Mouse (Mus musculus) kidney, embryonic 14.5 days (tissue): ENCODE data around the gene U2af1. TPM values are rescaled to one million over a fixed set of nuclear protein-coding genes. Genes with fewer than 3 reads are reported as not detected.

Experiments
- ATAC-seq: fragments of 200-750 bp; cut with Nextera tagmentation; 2 replicates; pipeline ENCODE4 v1.8.0; 2017; ENCODE audit warnings: moderate number of reproducible peaks, mild to moderate bottlenecking, moderate TSS enrichment, moderate library complexity; ENCODE audit not compliant: low FRiP score, low TSS enrichment
- H3K27ac ChIP-seq: fragments of 300-500 bp; sonication (generic); 2 replicates; pipeline ENCODE4 v1.5.1; 2014; ENCODE audit warnings: low read depth, mild to moderate bottlenecking, low read length, moderate library complexity, mixed read lengths
- H3K27me3 ChIP-seq: fragments of 300-500 bp; sonication (generic); 2 replicates; pipeline ENCODE4 v1.6.1; 2014; ENCODE audit warnings: mild to moderate bottlenecking, low read length; ENCODE audit not compliant: control insufficient read depth, insufficient read depth
- H3K36me3 ChIP-seq: fragments of 300-500 bp; sonication (generic); 2 replicates; pipeline ENCODE4 v1.6.1; 2014; ENCODE audit warnings: low read length, mixed read lengths; ENCODE audit not compliant: control insufficient read depth, insufficient read depth
- H3K4me1 ChIP-seq: fragments of 300-500 bp; sonication (generic); 2 replicates; pipeline ENCODE4 v1.6.1; 2014; ENCODE audit warnings: low read length, mixed read lengths; ENCODE audit not compliant: control insufficient read depth, insufficient read depth
- H3K4me2 ChIP-seq: fragments of 300-500 bp; sonication (generic); replicated peaks from 2 replicates; pipeline ENCODE4 v1.6.1; 2014; ENCODE audit warnings: low read depth, mild to moderate bottlenecking, low read length
- H3K4me3 ChIP-seq: fragments of 300-500 bp; sonication (generic); 2 replicates; pipeline ENCODE4 v1.5.1; 2014; ENCODE audit warnings: mild to moderate bottlenecking, low read length
- H3K9ac ChIP-seq: fragments of 300-500 bp; sonication (generic); 2 replicates; pipeline ENCODE4 v1.6.1; 2014; ENCODE audit warnings: low read depth, mild to moderate bottlenecking, low read length, moderate library complexity
- H3K9me3 ChIP-seq: fragments of 300-500 bp; sonication (generic); 2 replicates; pipeline ENCODE4 v1.6.1; 2016; ENCODE audit warnings: low read length; ENCODE audit not compliant: control insufficient read depth
- WGBS: fragments of 180-500 bp; shearing (Covaris S2); extraction: QIAGEN DNeasy Blood & Tissue Kit; methylation state at CpG from one replicate; pipeline ENCODE4 v1.1.7; 2014; 5-methylcytosine and 5-hydroxymethylcytosine counted together
- polyA plus RNA-seq: library from polyadenylated mRNA; unstranded; fragments of >200 nt; fragmentation: Nextera tagmentation; extraction: Ambion mirVana; gene quantifications from 2 replicates; pipeline ENCODE4 v1.2.1, GENCODE M21; 2014

The U2af1 gene
- polyA plus RNA-seq, 1 experiment from 2014 or later, result 195 TPM

DNA sequence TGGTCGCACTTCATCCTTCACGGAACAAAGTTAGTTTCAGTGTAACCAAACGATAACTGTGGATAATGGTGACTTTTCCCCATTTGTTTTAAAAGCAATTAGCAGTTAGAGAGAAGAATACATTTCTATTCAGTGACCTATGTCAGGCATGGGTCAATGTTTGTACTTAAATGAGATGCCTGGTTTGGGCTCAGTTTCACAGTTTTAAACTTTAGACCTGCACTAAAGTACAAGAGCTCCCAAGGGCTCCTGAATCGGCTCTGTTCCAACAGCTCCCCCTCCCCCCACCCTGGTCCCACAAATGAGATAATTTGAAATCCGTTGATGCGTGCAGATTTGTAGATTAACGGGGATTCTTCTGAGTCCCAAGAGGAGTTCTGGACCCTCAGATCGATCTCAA is 13.0 kb upstream of the U2af1 start:
- Histone ChIP-seq H3K9me3 (no peaks in the 10 kb centered on the region), H3K27ac (no peak overlapping the region)

DNA sequence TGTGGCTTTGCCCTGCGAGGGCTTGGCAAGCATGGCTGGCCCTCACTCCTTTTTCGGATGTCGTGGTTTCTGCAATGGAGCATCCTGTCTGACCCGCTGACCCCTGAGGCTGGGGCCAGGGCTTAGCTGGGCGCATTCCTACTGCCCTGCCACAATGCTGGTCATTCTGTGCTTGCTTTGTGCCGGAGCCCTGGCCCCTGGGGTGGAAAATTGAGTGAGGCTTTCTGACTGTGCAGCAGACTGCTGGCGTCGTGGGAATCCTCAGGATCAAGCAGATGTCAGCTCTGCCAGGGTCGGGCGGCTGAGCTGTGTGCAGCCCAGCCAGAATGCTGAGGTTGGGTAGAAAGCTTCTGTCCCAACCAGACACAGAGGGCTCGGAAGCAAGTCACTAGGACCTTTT is 11.5 kb upstream of the U2af1 start:
- H3K27me3 ChIP-seq, result no peaks in the 10 kb centered on the region
- no peaks in the 10 kb centered on the region for H3K9me3 ChIP-seq
- H3K36me3 ChIP-seq, result no peaks in the 10 kb centered on the region
- H3K9ac ChIP-seq, result no peak overlapping the region
- ATAC-seq, result no peak
- H3K27ac ChIP-seq, result no peak overlapping the region
- WGBS, result 47% methylated on average over 11 of the region's 11 CpGs
- H3K4me2 ChIP-seq, result no peak overlapping the region
- no peaks in the 10 kb centered on the region for H3K4me1 ChIP-seq
- no peak overlapping the region for H3K4me3 ChIP-seq

More for the DNA sequence above, 13.0 kb upstream of the U2af1 start:
- ATAC-seq, result no peak
- Histone ChIP-seq H3K27me3 (no peaks in the 10 kb centered on the region), H3K4me1 (no peaks in the 10 kb centered on the region), H3K9ac (no peak overlapping the region), H3K4me3 (no peak overlapping the region), H3K4me2 (no peak overlapping the region), H3K36me3 (no peaks in the 10 kb centered on the region)
- WGBS, result 50% methylated on average over 8 of the region's 8 CpGs

DNA sequence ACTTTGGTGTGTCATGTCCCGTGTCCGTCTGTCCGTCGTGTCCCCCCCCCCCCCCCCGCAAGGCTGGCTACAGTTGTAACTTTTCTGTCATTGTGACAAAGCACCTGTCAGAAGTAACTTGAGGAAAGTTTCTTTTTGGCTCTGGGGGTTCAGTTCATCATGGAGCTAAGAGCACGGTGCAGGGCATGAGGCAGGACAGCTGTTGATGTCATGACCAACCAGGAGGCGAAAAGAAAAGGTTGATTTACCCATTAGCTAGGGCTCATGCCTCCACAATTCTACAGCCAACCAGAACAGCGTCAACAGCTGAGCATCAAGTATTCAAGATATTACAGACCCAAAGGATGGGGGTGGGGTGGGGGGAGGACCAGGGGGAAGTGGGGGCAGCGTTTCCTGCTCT is 9.6 kb upstream of the U2af1 start:
- Histone ChIP-seq H3K4me1 (no peaks in the 10 kb centered on the region), H3K9ac (no peak overlapping the region), H3K27ac (no peak overlapping the region), H3K4me2 (no peak overlapping the region), H3K4me3 (no peak overlapping the region), H3K27me3 (no peaks in the 10 kb centered on the region), H3K36me3 (no peaks in the 10 kb centered on the region), H3K9me3 (no peaks in the 10 kb centered on the region)
- ATAC-seq, result no peak
- WGBS, result 35% methylated on average over 8 of the region's 9 CpGs

DNA sequence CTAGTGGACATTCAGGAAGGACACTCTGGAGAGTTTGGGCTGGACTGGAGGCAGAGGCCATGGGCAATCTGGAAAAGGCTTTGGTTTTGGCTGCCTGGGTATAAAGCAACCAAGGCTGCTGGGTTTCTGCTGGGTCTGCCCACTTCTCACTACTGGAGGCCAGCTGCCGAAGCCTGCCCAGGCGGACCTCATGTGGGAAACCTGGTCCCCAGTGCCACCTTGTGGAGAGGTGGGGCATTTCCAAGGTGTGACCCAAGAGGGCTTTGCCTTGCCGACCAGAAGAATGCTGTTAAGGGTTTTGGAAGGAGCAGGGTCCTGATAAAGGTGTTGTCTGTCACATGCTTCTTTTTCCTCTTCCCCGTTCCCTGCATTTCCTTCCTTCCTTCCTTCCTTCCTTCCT is 6.1 kb upstream of the U2af1 start:
- Histone ChIP-seq H3K27me3 (no peaks in the 10 kb centered on the region), H3K4me1 (no peaks in the 10 kb centered on the region), H3K4me3 (no peak overlapping the region), H3K9me3 (no peaks in the 10 kb centered on the region), H3K4me2 (no peak overlapping the region), H3K9ac (no peak overlapping the region), H3K27ac (no peak overlapping the region), H3K36me3 (no peaks in the 10 kb centered on the region)
- 11% methylated on average over 4 of the region's 4 CpGs for WGBS
- peak; percentile 76; the same call in 1 of the 2 replicates for ATAC-seq

DNA sequence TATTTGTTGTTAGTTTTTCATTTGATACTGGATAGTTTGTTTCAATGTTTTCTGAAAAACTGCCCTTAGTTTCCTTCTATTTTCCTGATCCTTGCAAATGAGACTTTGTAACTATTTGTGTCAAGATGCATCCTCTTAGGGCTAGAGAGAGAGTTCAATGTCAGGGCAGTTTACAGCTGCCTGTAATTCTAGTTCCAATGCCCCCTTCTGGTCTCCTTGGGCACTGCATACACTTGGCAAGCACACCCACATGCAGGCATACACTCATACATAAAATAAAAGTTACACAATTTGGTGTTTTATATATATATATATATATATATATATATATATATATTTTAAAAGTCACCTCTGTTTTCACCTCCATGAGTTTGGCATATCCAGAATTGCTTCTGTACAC is 4.2 kb upstream of the U2af1 start:
- H3K4me2 ChIP-seq, result no peak overlapping the region
- no peaks in the 10 kb centered on the region for H3K27me3 ChIP-seq

DNA sequence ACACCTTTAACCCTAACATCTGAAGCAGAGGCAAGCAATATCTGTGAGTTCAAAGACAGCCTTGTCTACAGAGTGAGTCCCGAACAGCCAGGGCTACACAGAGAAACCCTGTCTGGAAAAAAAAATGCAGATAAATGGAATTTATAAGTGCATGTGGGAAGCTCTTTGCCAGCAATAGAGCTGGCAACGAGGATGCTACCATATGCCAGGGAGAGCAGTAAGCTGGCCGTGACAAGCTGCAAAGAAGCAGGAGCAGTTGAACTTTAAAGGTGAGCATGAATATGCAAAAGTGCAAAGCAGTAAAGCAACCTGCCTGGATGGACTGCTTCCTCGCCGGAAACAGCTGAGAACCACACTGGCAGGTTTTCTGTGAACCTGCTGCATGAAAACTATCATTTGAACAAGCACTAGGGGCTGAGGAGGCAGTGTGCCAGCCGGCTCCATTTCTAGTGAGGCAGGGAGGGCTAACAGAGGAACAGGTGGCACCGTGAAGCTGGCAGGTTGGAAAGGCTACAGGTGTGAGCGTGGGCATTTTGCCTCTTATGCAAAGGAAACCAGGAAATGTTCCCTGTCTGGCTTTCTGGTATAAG is 2.1 kb upstream of the U2af1 start:
- Histone ChIP-seq H3K36me3 (peaks cover 5% of the 10 kb centered on the region), H3K4me1 (peaks cover 11% of the 10 kb centered on the region), H3K9me3 (no peaks in the 10 kb centered on the region), H3K27ac (no peak overlapping the region), H3K4me2 (no peak overlapping the region), H3K27me3 (no peaks in the 10 kb centered on the region), H3K4me3 (no peak overlapping the region), H3K9ac (no peak overlapping the region)
- no peak for ATAC-seq
- 73% methylated on average over 8 of the region's 8 CpGs for WGBS

More for the DNA sequence above, 4.2 kb upstream of the U2af1 start:
- peaks cover 4% of the 10 kb centered on the region; the same call in 1 of the 2 replicates for H3K4me1 ChIP-seq
- no peaks in the 10 kb centered on the region for H3K9me3 ChIP-seq
- no peak overlapping the region for H3K4me3 ChIP-seq
- no peak overlapping the region for H3K27ac ChIP-seq
- no peak for ATAC-seq
- H3K36me3 ChIP-seq, result no peaks in the 10 kb centered on the region
- no peak overlapping the region for H3K9ac ChIP-seq

DNA sequence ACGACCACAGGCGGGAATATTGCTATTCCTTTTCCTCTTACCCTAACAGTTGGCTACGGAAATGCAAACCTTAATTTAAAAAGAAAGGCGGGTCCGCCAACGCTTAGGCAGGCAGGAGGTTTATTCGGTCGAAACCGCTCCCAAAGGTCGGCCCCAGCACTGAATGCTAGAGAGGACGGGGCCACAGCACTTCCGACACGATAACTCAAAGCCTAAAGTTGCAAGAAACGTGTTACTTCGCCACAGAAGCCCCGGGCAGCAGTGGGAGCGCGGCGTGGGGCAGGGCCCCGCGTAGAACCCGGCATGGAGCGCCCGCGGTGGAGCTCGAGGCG is 590 bp downstream of the U2af1 start:
- Histone ChIP-seq H3K27me3 (no peaks in the 10 kb centered on the region), H3K9ac (peak overlapping the region; percentile 98), H3K9me3 (no peaks in the 10 kb centered on the region), H3K4me2 (peak overlapping the region; percentile 88), H3K4me1 (peaks cover 13% of the 10 kb centered on the region), H3K27ac (peak overlapping the region; percentile 78), H3K36me3 (peaks cover 29% of the 10 kb centered on the region), H3K4me3 (peak overlapping the region; percentile 91)
- WGBS, result under 1% methylated on average over 19 of the region's 27 CpGs
- no peak for ATAC-seq

DNA sequence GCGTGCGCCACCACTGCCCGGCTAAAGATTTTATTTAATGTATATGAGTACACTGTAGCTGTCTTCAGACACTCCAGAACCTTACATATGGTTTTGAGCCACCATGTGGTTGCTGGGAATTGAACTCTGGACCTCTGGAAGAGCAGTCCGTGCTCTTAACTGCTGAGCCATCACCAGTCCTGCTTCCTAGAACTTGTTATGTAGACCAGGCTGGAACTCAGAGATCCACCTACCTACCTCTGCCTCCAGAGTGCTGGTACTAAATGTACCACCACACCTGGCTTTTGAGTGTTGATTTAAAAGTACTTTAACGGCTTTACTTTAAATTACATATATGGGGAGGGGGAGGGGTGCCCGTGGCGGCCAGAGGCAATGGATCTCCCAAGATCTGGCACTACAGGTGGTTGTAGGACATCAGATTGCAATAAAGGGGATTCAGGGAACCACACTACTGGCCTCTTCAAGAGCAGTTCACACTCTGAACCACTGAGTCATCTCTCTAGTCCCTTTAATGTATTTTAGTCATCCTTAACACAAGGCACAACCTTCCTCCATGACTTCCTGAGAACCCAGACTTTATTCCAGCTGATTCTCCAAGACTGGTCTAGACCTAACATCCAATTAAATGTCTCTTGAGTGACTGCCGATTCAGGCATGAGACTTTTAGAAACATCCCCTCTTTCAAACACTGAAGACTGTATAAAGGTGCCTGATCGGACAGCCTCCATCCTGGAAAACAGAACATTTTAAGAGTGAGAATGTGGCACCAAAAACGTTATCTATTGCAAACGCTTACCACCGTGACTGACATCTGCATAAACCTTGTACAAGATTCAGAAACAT is 1.3 kb downstream of the U2af1 start:
- WGBS, result 45% methylated on average over 12 of the region's 12 CpGs
- Histone ChIP-seq H3K27ac (no peak overlapping the region), H3K36me3 (peaks cover 36% of the 10 kb centered on the region), H3K4me1 (peaks cover 13% of the 10 kb centered on the region), H3K4me2 (peak overlapping the region; percentile 88), H3K4me3 (peak overlapping the region; percentile 91), H3K9me3 (no peaks in the 10 kb centered on the region), H3K9ac (peak overlapping the region; percentile 98), H3K27me3 (no peaks in the 10 kb centered on the region)
- no peak for ATAC-seq

DNA sequence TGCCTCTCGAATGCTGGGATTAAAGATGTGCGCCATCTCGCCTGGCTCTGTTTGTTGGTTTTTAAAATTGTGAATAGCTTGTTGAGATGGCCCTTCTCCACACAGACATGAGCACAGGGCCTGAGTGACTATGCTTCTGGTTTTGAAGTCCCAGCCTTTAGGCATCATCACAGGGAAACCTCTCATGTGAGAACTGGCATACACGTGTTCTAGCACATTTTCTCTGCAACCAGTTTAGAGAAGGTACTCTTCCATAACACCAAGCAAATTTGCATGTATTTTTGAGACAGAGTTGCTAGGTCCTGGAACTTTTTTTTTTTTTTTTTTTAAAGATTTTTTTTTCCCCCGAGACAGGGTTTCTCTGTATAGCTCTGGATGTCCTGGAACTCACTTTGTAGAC is 2.0 kb downstream of the U2af1 start:
- Histone ChIP-seq H3K4me1 (peaks cover 13% of the 10 kb centered on the region), H3K9me3 (no peaks in the 10 kb centered on the region), H3K4me3 (no peak overlapping the region), H3K4me2 (no peak overlapping the region), H3K27me3 (no peaks in the 10 kb centered on the region), H3K9ac (no peak overlapping the region), H3K36me3 (peaks cover 43% of the 10 kb centered on the region), H3K27ac (no peak overlapping the region)
- no peak for ATAC-seq
- 89% methylated on average over 5 of the region's 5 CpGs for WGBS
